In genomic region chr9:105495316-105496174, GRCm38 (mm10) we compare ENCODE assay signal across 8 mouse cellular contexts. TPM values are rescaled to one million over a fixed set of nuclear protein-coding genes. Genes with fewer than 3 reads are reported as not detected.
DNase-seq lines count a peak whose midpoint lies in the region; ATAC-seq and TF ChIP-seq lines count a peak whose summit lies in the region.

No protein-coding gene starts in this region.

- peak overlapping the region; percentile 97 for H3K4me2 ChIP-seq in neural tube, embryonic 15.5 days

- peak overlapping the region; percentile 96 for H3K4me3 ChIP-seq in G1E (ENCODE audit: low read depth, low read length)
- peak overlapping the region; percentile 73 for H3K4me3 ChIP-seq in embryonic fibroblast, embryonic 13.5 days (ENCODE audit: insufficient read depth, low read length)
- peak overlapping the region; percentile 85 for H3K4me3 ChIP-seq in lung, adult 2 months (replicated peaks; ENCODE audit: extremely low read depth, low read depth, low read length)
- peak overlapping the region; percentile 95 for H3K4me3 ChIP-seq in neural tube, embryonic 15.5 days (replicated peaks)

- intact Hi-C loops in heart, postnatal 14 days (cut with DNase I) = loop anchor here (1.0 kb wide), 1 partner anchor 122 kb away; no protein-coding TSS in a partner anchor

- ATAC-seq in G1E (ENCODE audit: extremely low read depth, insufficient number of reproducible peaks, low FRiP score, poor library complexity, severe bottlenecking) = peak; percentile 61; the same call in 1 of the 2 replicates
- ATAC-seq in neural tube, embryonic 15.5 days (ENCODE audit: low FRiP score) = peak; percentile 76

- H3K4me1 ChIP-seq in G1E (ENCODE audit: insufficient read depth, low read depth, low read length) = peaks cover 13% of the 10 kb centered on the region
- peaks cover 4% of the 10 kb centered on the region for H3K4me1 ChIP-seq in embryonic fibroblast, embryonic 13.5 days (ENCODE audit: control insufficient read depth, insufficient read depth, low read length)
- no peaks in the 10 kb centered on the region for H3K4me1 ChIP-seq in lung, adult 2 months (ENCODE audit: control insufficient read depth, insufficient read depth, low read length)
- H3K4me1 ChIP-seq in neural tube, embryonic 15.5 days = peaks cover 31% of the 10 kb centered on the region

- WGBS in lung, adult 2 months = under 1% methylated on average over 39 of the region's 39 CpGs
- WGBS in neural tube, embryonic 15.5 days = 1% methylated on average over 39 of the region's 39 CpGs

- 0 out of 2 replicates have a peak, but pooled peaks cover 3% of the 10 kb centered on the region for H3K27me3 ChIP-seq in G1E (ENCODE audit: insufficient read depth, low read length)
- no peaks in the 10 kb centered on the region for H3K27me3 ChIP-seq in neural tube, embryonic 15.5 days (replicated peaks)

- H3K27ac ChIP-seq in embryonic fibroblast, embryonic 13.5 days (ENCODE audit: insufficient read depth, low read length) = peak overlapping the region; percentile 63
- peak overlapping the region; percentile 98 for H3K27ac ChIP-seq in neural tube, embryonic 15.5 days (replicated peaks)

- no peaks in the 10 kb centered on the region for H3K9me3 ChIP-seq in G1E (replicated peaks)
- no peaks in the 10 kb centered on the region for H3K9me3 ChIP-seq in neural tube, embryonic 15.5 days (replicated peaks)

- peak; percentile 48; the same call in 1 of the 2 replicates for TF ChIP-seq CTCF in G1E (IDR thresholded peaks at IDR 0.05; ENCODE audit: low read depth, low read length)
- TF ChIP-seq CTCF in brain, embryonic 14.5 days (IDR thresholded peaks at IDR 0.05; ENCODE audit: borderline replicate concordance, extremely low read depth, insufficient read depth, insufficient read length) = peak; percentile 73; the same call in 1 of the 2 replicates
- no peak; the same call in 1 of the 2 replicates for TF ChIP-seq CTCF in embryonic fibroblast, embryonic 13.5 days (IDR thresholded peaks at IDR 0.05; ENCODE audit: borderline replicate concordance, insufficient read depth, low read length)
- peak; percentile 40; the same call in 1 of the 2 replicates for TF ChIP-seq CTCF in lung, adult 2 months (IDR thresholded peaks at IDR 0.05; ENCODE audit: insufficient read depth, low read length)

- DNase-seq in G1E (ENCODE audit: low spot score) = peak; percentile 39
- peak; percentile 92 for DNase-seq in brain, embryonic 14.5 days (ENCODE audit: low read depth)
- DNase-seq in heart, postnatal 14 days = peak; percentile 9 to 55
- DNase-seq in layer of hippocampus, adult 11-12 months (ENCODE audit: low spot score) = peak; percentile 87
- peak; percentile 28 for DNase-seq in lung, adult 2 months
- DNase-seq in yolk sac, embryonic 10.5 days (ENCODE audit: low spot score) = peak; percentile 68

- H3K36me3 ChIP-seq in G1E (replicated peaks) = peaks cover 10% of the 10 kb centered on the region
- H3K36me3 ChIP-seq in neural tube, embryonic 15.5 days = no peaks in the 10 kb centered on the region

- H3K9ac ChIP-seq in neural tube, embryonic 15.5 days (replicated peaks) = peak overlapping the region; percentile 92

- TF ChIP-seq POLR2A in brain, embryonic 14.5 days (IDR thresholded peaks at IDR 0.05; ENCODE audit: borderline replicate concordance, extremely low read depth, insufficient read depth, insufficient read length, poor library complexity, severe bottlenecking) = no peak
- TF ChIP-seq POLR2A in embryonic fibroblast, embryonic 13.5 days (IDR thresholded peaks at IDR 0.05; ENCODE audit: low read depth, low read length) = no peak; the same call in 1 of the 2 replicates
- TF ChIP-seq POLR2A in lung, adult 2 months (IDR thresholded peaks at IDR 0.05; ENCODE audit: borderline replicate concordance, extremely low read depth, low read depth, low read length) = no peak

RNA-seq across cellular contexts. Expression of gene Atp2c1, which starts 31.6 kb away (rescaled TPM):
- total RNA-seq in G1E (2014; fragmentation: Nextera tagmentation) = 38.7 and 51.3 TPM in 2 replicates
- total RNA-seq in G1E (2017) = 75.2 and 83.3 TPM in 2 replicates
- 11.4 and 11.8 TPM in 2 replicates for polyA plus RNA-seq in G1E (2012)
- 94.8 and 102 TPM in 2 replicates for polyA plus RNA-seq in brain, embryonic 14.5 days (2012; rRNA removed)
- 111 and 132 TPM in 2 replicates for polyA plus RNA-seq in embryonic fibroblast, embryonic 13.5 days (2011; ENCODE audit: insufficient read length, low read depth, missing spikeins)
- 10 to 100 TPM; 54.6 to 61.7 TPM for total RNA-seq in heart, postnatal 14 days (2021)
- polyA plus RNA-seq in lung, adult 2 months (2012; rRNA removed) = 74.5 and 79.3 TPM in 2 replicates
- 86.7 and 90.0 TPM in 2 replicates for polyA plus RNA-seq in neural tube, embryonic 15.5 days (2015; fragmentation: Nextera tagmentation; extraction: Ambion mirVana)

Comparison
In these comparisons a context has a peak if more than half of its experiments do, and no peak if none do; other contexts are left out.
1. Peak in every context shown above with its lines: DNase-seq, ATAC-seq, H3K4me3 ChIP-seq and H3K27ac ChIP-seq.
2. DNase-seq: peak in every context shown above with its lines; median percentile 92 in brain, embryonic 14.5 days; 87 in layer of hippocampus, adult 11-12 months; 68 in yolk sac, embryonic 10.5 days; 39 in G1E; 32 in heart, postnatal 14 days; 28 in lung, adult 2 months.